Mouse (Mus musculus): Measurements from ENCODE around the gene Ly75.

DNA sequence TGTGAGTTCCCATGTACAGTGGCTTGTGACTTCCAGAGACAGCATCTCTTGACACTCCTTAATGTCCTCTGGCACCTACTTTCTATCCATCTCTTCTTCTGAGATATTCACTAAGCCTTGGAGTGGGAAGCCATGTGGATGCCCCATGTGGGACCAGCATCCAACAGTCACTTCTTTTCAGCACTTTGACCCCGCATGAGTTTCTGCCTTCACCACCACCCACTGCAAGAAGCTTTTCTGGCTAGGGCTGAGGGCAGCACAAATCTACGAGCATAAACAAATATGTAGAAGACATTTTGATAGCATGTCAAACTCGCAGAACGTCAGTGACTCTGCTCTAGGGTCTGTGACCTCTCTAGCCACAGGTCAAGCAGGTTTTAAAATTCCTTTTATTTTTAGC lies 9.2 kb upstream of the Ly75 start:
- TF ChIP-seq CTCF (IDR thresholded peaks at IDR 0.05; ENCODE audit: low read depth, low read length) (no peak), POLR2A (IDR thresholded peaks at IDR 0.05; ENCODE audit: borderline replicate concordance, low read depth, low read length) (no peak)
